Mouse (Mus musculus) limb, embryonic 12.5 days (tissue): ENCODE results near the gene Grtp1. TPM values are rescaled to one million over a fixed set of nuclear protein-coding genes. Genes with fewer than 3 reads are reported as not detected.
"Not testable (repeated sequence)": the region's sequence is repeated elsewhere in the genome, so short reads cannot be mapped to it uniquely, and the experiment has no call there.

ENCODE experiments used
- ATAC-seq: fragments of 200-750 bp; cut with Nextera tagmentation; 2 replicates; pipeline ENCODE4 v1.8.0; 2017; ENCODE audit warnings: low read depth, moderate TSS enrichment; ENCODE audit not compliant: insufficient number of reproducible peaks, insufficient read depth, low FRiP score, low TSS enrichment
- H3K27ac ChIP-seq: fragments of 300-500 bp; sonication (generic); 2 replicates; pipeline ENCODE4 v1.5.1; 2016; ENCODE audit warnings: mild to moderate bottlenecking, moderate library complexity
- H3K27me3 ChIP-seq: fragments of 300-500 bp; sonication (generic); 2 replicates; pipeline ENCODE4 v1.6.1; 2016; ENCODE audit warnings: mild to moderate bottlenecking, moderate library complexity
- H3K36me3 ChIP-seq: fragments of 300-500 bp; sonication (generic); 2 replicates; pipeline ENCODE4 v1.6.1; 2016; ENCODE audit warnings: mild to moderate bottlenecking, moderate library complexity
- H3K4me1 ChIP-seq: fragments of 300-500 bp; sonication (generic); replicated peaks from 2 replicates; pipeline ENCODE4 v1.6.1; 2016
- H3K4me2 ChIP-seq: fragments of 300-500 bp; sonication (generic); 2 replicates; pipeline ENCODE4 v1.6.1; 2016; ENCODE audit warnings: mild to moderate bottlenecking, moderate library complexity
- H3K4me3 ChIP-seq: fragments of 300-500 bp; sonication (generic); replicated peaks from 2 replicates; pipeline ENCODE4 v1.5.1; 2016; ENCODE audit warnings: mild to moderate bottlenecking
- H3K9ac ChIP-seq: fragments of 300-500 bp; sonication (generic); replicated peaks from 2 replicates; pipeline ENCODE4 v1.6.1; 2016; ENCODE audit warnings: mild to moderate bottlenecking, moderate library complexity
- H3K9me3 ChIP-seq: fragments of 300-500 bp; sonication (generic); 2 replicates; pipeline ENCODE4 v1.6.1; 2016; ENCODE audit warnings: mild to moderate bottlenecking, moderate library complexity
- WGBS: fragments of 180-500 bp; shearing (Covaris S2); methylation state at CpG from one replicate; pipeline ENCODE4 v1.1.7; 2016; 5-methylcytosine and 5-hydroxymethylcytosine counted together
- polyA plus RNA-seq: library from polyadenylated mRNA; unstranded; fragments of >200 nt; fragmentation: Nextera tagmentation; extraction: Ambion mirVana; gene quantifications from 2 replicates; pipeline ENCODE4 v1.2.1, GENCODE M21; 2016

Grtp1 gene
- polyA plus RNA-seq, 1 experiment from 2014 or later = 14.6 TPM

- H3K4me1 ChIP-seq = no peaks in the 10 kb centered on the region
- H3K36me3 ChIP-seq = peaks cover 21% of the 10 kb centered on the region
- H3K4me3 ChIP-seq = no peak overlapping the region
- no peak overlapping the region for H3K4me2 ChIP-seq
- ATAC-seq = no peak
- H3K9me3 ChIP-seq = no peaks in the 10 kb centered on the region
- WGBS = 75% methylated on average over 9 of the region's 9 CpGs
- no peak overlapping the region for H3K27ac ChIP-seq
- no peaks in the 10 kb centered on the region for H3K27me3 ChIP-seq
- no peak overlapping the region for H3K9ac ChIP-seq
Observed at GRCm38 (mm10) chr8:13154099-13154498, 46.3 kb downstream of the Grtp1 start.

- Histone ChIP-seq H3K27ac (no peak overlapping the region), H3K27me3 (no peaks in the 10 kb centered on the region), H3K4me3 (no peak overlapping the region), H3K4me1 (no peaks in the 10 kb centered on the region), H3K36me3 (peaks cover 49% of the 10 kb centered on the region), H3K9ac (no peak overlapping the region), H3K4me2 (no peak overlapping the region), H3K9me3 (no peaks in the 10 kb centered on the region)
- 90% methylated on average over 2 of the region's 2 CpGs for WGBS
- no peak for ATAC-seq
Observed at GRCm38 (mm10) chr8:13150929-13151328, 49.5 kb downstream of the Grtp1 start.

- 35% methylated on average over 5 of the region's 5 CpGs for WGBS
- H3K4me1 ChIP-seq = no peaks in the 10 kb centered on the region
- peaks cover 59% of the 10 kb centered on the region for H3K36me3 ChIP-seq
- H3K4me3 ChIP-seq = no peak overlapping the region
- no peaks in the 10 kb centered on the region for H3K9me3 ChIP-seq
- no peak overlapping the region for H3K27ac ChIP-seq
- ATAC-seq = no peak
- no peaks in the 10 kb centered on the region for H3K27me3 ChIP-seq
- no peak overlapping the region for H3K9ac ChIP-seq
- no peak overlapping the region for H3K4me2 ChIP-seq
Observed at GRCm38 (mm10) chr8:13149866-13150265, 50.6 kb downstream of the Grtp1 start.

GRCm38 (mm10) chr8:13149287-13149686 is 51.1 kb downstream of the Grtp1 start:
- Histone ChIP-seq H3K27me3 (no peaks in the 10 kb centered on the region), H3K27ac (no peak overlapping the region), H3K9me3 (no peaks in the 10 kb centered on the region), H3K9ac (no peak overlapping the region), H3K36me3 (peaks cover 64% of the 10 kb centered on the region), H3K4me2 (no peak overlapping the region), H3K4me1 (no peaks in the 10 kb centered on the region), H3K4me3 (no peak overlapping the region)
- 98% methylated on average over 2 of the region's 2 CpGs for WGBS
- ATAC-seq = no peak

GRCm38 (mm10) chr8:13148476-13148875 is 51.9 kb downstream of the Grtp1 start:
- H3K27me3 ChIP-seq = no peaks in the 10 kb centered on the region
- no peak for ATAC-seq
- peaks cover 69% of the 10 kb centered on the region for H3K36me3 ChIP-seq
- H3K4me3 ChIP-seq = no peak overlapping the region
- no peak overlapping the region for H3K9ac ChIP-seq
- no peaks in the 10 kb centered on the region for H3K4me1 ChIP-seq
- no peak overlapping the region for H3K27ac ChIP-seq
- 82% methylated on average over 2 of the region's 2 CpGs for WGBS
- H3K4me2 ChIP-seq = no peak overlapping the region
- H3K9me3 ChIP-seq = no peaks in the 10 kb centered on the region

GRCm38 (mm10) chr8:13141681-13142080 is 58.7 kb downstream of the Grtp1 start:
- Histone ChIP-seq H3K9ac (no peak overlapping the region), H3K4me2 (no peak overlapping the region), H3K27me3 (no peaks in the 10 kb centered on the region), H3K27ac (no peak overlapping the region), H3K4me1 (no peaks in the 10 kb centered on the region), H3K4me3 (no peak overlapping the region), H3K36me3 (peaks cover 100% of the 10 kb centered on the region), H3K9me3 (no peaks in the 10 kb centered on the region)
- 89% methylated on average over 5 of the region's 5 CpGs for WGBS
- ATAC-seq = no peak

- Histone ChIP-seq H3K36me3 (peaks cover 100% of the 10 kb centered on the region), H3K27me3 (no peaks in the 10 kb centered on the region), H3K27ac (no peak overlapping the region), H3K9ac (no peak overlapping the region), H3K4me2 (no peak overlapping the region), H3K4me1 (no peaks in the 10 kb centered on the region), H3K4me3 (no peak overlapping the region), H3K9me3 (no peaks in the 10 kb centered on the region)
- WGBS = 94% methylated on average over 6 of the region's 6 CpGs
- no peak for ATAC-seq
Observed at GRCm38 (mm10) chr8:13139641-13140182, 60.7 kb downstream of the Grtp1 start.

- not testable (repeated sequence) for H3K9ac ChIP-seq, ATAC-seq, H3K4me2 ChIP-seq, H3K4me1 ChIP-seq, H3K4me3 ChIP-seq, H3K27ac ChIP-seq, H3K9me3 ChIP-seq, H3K27me3 ChIP-seq
- 64% methylated on average over 9 of the region's 9 CpGs for WGBS
- peaks cover 96% of the 10 kb centered on the region for H3K36me3 ChIP-seq
Observed at GRCm38 (mm10) chr8:13132220-13132619, 68.2 kb downstream of the Grtp1 start.

GRCm38 (mm10) chr8:13124897-13125296 is 75.5 kb downstream of the Grtp1 start:
- WGBS = 93% methylated on average over 8 of the region's 8 CpGs
- Histone ChIP-seq H3K27ac (no peak overlapping the region), H3K4me3 (no peak overlapping the region)

GRCm38 (mm10) chr8:13122887-13123421 is 77.5 kb downstream of the Grtp1 start:
- no peaks in the 10 kb centered on the region for H3K27me3 ChIP-seq
- WGBS = 88% methylated on average over 7 of the region's 7 CpGs
- no peak overlapping the region for H3K27ac ChIP-seq
- H3K9ac ChIP-seq = no peak overlapping the region
- H3K4me2 ChIP-seq = no peak overlapping the region
- H3K4me3 ChIP-seq = no peak overlapping the region
- peaks cover 92% of the 10 kb centered on the region for H3K36me3 ChIP-seq
- ATAC-seq = no peak
- no peaks in the 10 kb centered on the region for H3K9me3 ChIP-seq
- H3K4me1 ChIP-seq = no peaks in the 10 kb centered on the region

More at GRCm38 (mm10) chr8:13124897-13125296, 75.5 kb downstream of the Grtp1 start:
- H3K36me3 ChIP-seq = peaks cover 93% of the 10 kb centered on the region
- no peaks in the 10 kb centered on the region for H3K27me3 ChIP-seq
- no peaks in the 10 kb centered on the region for H3K4me1 ChIP-seq
- no peaks in the 10 kb centered on the region for H3K9me3 ChIP-seq
- no peak overlapping the region for H3K9ac ChIP-seq
- no peak overlapping the region for H3K4me2 ChIP-seq
- no peak for ATAC-seq
